26 mouse cellular contexts compared by ENCODE assay signal in the genomic region with DNA sequence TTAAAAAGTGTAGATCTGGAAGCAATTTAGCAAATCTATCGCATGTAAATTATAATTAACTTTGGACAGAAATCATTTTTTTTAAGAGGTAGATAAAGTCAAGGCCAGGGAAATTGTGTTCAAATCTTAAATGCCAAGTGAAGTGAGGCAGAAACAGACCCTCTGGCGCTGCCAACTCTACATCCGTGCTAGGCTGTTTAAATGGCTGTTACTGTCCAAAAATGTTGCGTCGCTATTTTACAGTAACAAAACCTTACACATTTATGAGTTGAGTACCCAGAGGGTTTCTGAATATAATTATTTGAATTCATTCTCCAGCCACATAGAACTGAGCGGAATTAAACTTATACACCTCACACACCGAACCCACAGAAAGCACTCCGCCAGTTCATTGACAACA. TPM values are rescaled to one million over a fixed set of nuclear protein-coding genes. Genes with fewer than 3 reads are reported as not detected.
DNase-seq lines count a peak whose midpoint lies in the region; ATAC-seq and TF ChIP-seq lines count a peak whose summit lies in the region.
"Had no signal": no experiment of that assay in that cellular context is flagged by ENCODE, and none has a peak within 500 bp of the region (broad histone marks: within the 10 kb centered on the region; RNA-seq: fewer than 3 reads in every experiment).

No protein-coding gene starts in this region.

- no peaks in the 10 kb centered on the region for H3K4me1 ChIP-seq in forebrain, postnatal 0 days (ENCODE audit: insufficient read depth)
- H3K4me1 ChIP-seq in forebrain, embryonic 15.5 days, result no peaks in the 10 kb centered on the region
- H3K4me1 ChIP-seq: forebrain, embryonic 10.5 days; hindbrain, embryonic 12.5 days; hindbrain, embryonic 15.5 days had no signal

- no peaks in the 10 kb centered on the region for H3K27me3 ChIP-seq in forebrain, postnatal 0 days (ENCODE audit: insufficient read depth, low read length)
- H3K27me3 ChIP-seq in forebrain, embryonic 15.5 days, result no peaks in the 10 kb centered on the region
- H3K27me3 ChIP-seq: CH12.LX; embryonic facial prominence, embryonic 12.5 days; hindbrain, embryonic 12.5 days; hindbrain, embryonic 15.5 days; Patski had no signal

- ATAC-seq in forebrain, postnatal 0 days, result no peak
- no peak for ATAC-seq in forebrain, embryonic 15.5 days (replicated peaks)
- ATAC-seq: forebrain, embryonic 16.5 days; intestine, postnatal 0 days; Patski had no signal

- H3K4me2 ChIP-seq in forebrain, postnatal 0 days (ENCODE audit: low read depth), result no peak overlapping the region
- no peak overlapping the region for H3K4me2 ChIP-seq in forebrain, embryonic 15.5 days (replicated peaks)
- H3K4me2 ChIP-seq: embryonic facial prominence, embryonic 12.5 days; heart, embryonic 11.5 days; hindbrain, embryonic 12.5 days; hindbrain, embryonic 15.5 days had no signal

- no peaks in the 10 kb centered on the region for H3K9me3 ChIP-seq in forebrain, postnatal 0 days (ENCODE audit: low read length)
- no peaks in the 10 kb centered on the region for H3K9me3 ChIP-seq in forebrain, embryonic 15.5 days
- H3K9me3 ChIP-seq: embryonic facial prominence, embryonic 12.5 days; forebrain, embryonic 10.5 days; hindbrain, embryonic 12.5 days; hindbrain, embryonic 15.5 days had no signal

- WGBS in forebrain, postnatal 0 days, result 66% methylated on average over 8 of the region's 8 CpGs
- 64% methylated on average over 8 of the region's 8 CpGs for WGBS in forebrain, embryonic 15.5 days

- H3K9ac ChIP-seq in forebrain, postnatal 0 days, result no peak overlapping the region
- no peak overlapping the region for H3K9ac ChIP-seq in forebrain, embryonic 15.5 days (replicated peaks)
- H3K9ac ChIP-seq: embryonic facial prominence, embryonic 12.5 days; hindbrain, embryonic 12.5 days; hindbrain, embryonic 15.5 days had no signal

- no peaks in the 10 kb centered on the region for H3K36me3 ChIP-seq in forebrain, postnatal 0 days (ENCODE audit: insufficient read depth)
- H3K36me3 ChIP-seq in forebrain, embryonic 15.5 days, result no peaks in the 10 kb centered on the region
- H3K36me3 ChIP-seq: embryonic facial prominence, embryonic 12.5 days; forebrain, embryonic 10.5 days; G1E; hindbrain, embryonic 12.5 days; hindbrain, embryonic 15.5 days had no signal

- no peak overlapping the region for H3K4me3 ChIP-seq in forebrain, postnatal 0 days (ENCODE audit: low read depth, low read length)
- H3K4me3 ChIP-seq in forebrain, embryonic 15.5 days, result no peak overlapping the region
- H3K4me3 ChIP-seq: embryonic facial prominence, embryonic 12.5 days; forebrain, embryonic 10.5 days; gastrocnemius, adult 2 months; hindbrain, embryonic 12.5 days; hindbrain, embryonic 15.5 days had no signal

- peak; percentile 12 to 16 for DNase-seq in cerebellum, postnatal 25 days
- DNase-seq in cerebellum, adult 9-10 months, result no peak
- DNase-seq in forebrain, postnatal 0 days, result peak; percentile 22
- DNase-seq in retina, postnatal 1 day, result peak; percentile 16
- DNase-seq in retina, embryonic 14.5 days (ENCODE audit: low spot score), result no peak
- no peak for DNase-seq in adrenal gland, adult (ENCODE audit: inconsistent age in 2 of 2, low spot score in 1 of 2)
- DNase-seq: adrenal gland, adult 2 months; adrenal gland, postnatal 14 days; B cell, adult 2 months; cerebellum, adult 11-12 months; cerebellum, adult 9-11 months; gastrocnemius, adult 2 months; gastrocnemius, postnatal 14 days; heart, adult 11 months had no signal

- H3K27ac ChIP-seq in forebrain, postnatal 0 days (ENCODE audit: low read depth, low read length), result no peak overlapping the region
- no peak overlapping the region for H3K27ac ChIP-seq in forebrain, embryonic 15.5 days (replicated peaks)
- H3K27ac ChIP-seq: forebrain, embryonic 10.5 days; gastrocnemius, adult 2 months; hindbrain, embryonic 12.5 days; hindbrain, embryonic 15.5 days had no signal

- no peak for TF ChIP-seq CTCF in forebrain, postnatal 0 days (IDR thresholded peaks at IDR 0.05; ENCODE audit: low read depth)

RNA-seq across cellular contexts. Expression of a gene that starts 13.6 kb away (rescaled TPM):
- total RNA-seq in forebrain, postnatal 0 days (2014; rRNA removed), result 5.6 and 7.2 TPM in 2 replicates
- 2.2 and 2.3 TPM in 2 replicates for polyA plus RNA-seq in forebrain, postnatal 0 days (2015; fragmentation: Nextera tagmentation; extraction: Ambion mirVana)
- polyA plus RNA-seq in forebrain, embryonic 15.5 days (2015; fragmentation: Nextera tagmentation; extraction: Ambion mirVana), result 2.5 and 3.5 TPM in 2 replicates
- total RNA-seq: hematopoietic stem cell, adult 5-6 weeks had no signal
- polyA plus RNA-seq: G1E had no signal

Comparison
In these comparisons a context has a peak if more than half of its experiments do, and no peak if none do; other contexts are left out.
1. DNase-seq: peak in cerebellum, postnatal 25 days (2 of 2), forebrain, postnatal 0 days (single experiment) and retina, postnatal 1 day (single experiment); none in cerebellum, adult 9-10 months (single experiment), retina, embryonic 14.5 days (single experiment) and adrenal gland, adult (0 of 2).